Mouse (Mus musculus) CH12.LX (cell line): ENCODE data around the gene Fkbp10. TPM values are rescaled to one million over a fixed set of nuclear protein-coding genes. Genes with fewer than 3 reads are reported as not detected.

Experiments used
- DNase-seq: peaks from one replicate; pipeline ENCODE4 v3.0.0-alpha.2; 2013; ENCODE audit errors: extremely low read depth
- H3K27ac ChIP-seq: 2 replicates; pipeline ENCODE4 v1.5.1; 2012; ENCODE audit warnings: low read depth, mild to moderate bottlenecking, control low read depth, moderate library complexity; ENCODE audit not compliant: insufficient read depth
- H3K27me3 ChIP-seq: replicated peaks from 2 replicates; pipeline ENCODE3; 2012; ENCODE audit warnings: inconsistent platforms
- H3K36me3 ChIP-seq, 2 experiments: replicated peaks in 1 of 2; 2 replicates each; pipeline versions ENCODE3 to v1.6.1; 2012; ENCODE audit warnings: inconsistent platforms in 1 of 2, low read length in 1 of 2, mild to moderate bottlenecking in 1 of 2, mixed read lengths in 1 of 2, moderate library complexity in 1 of 2; ENCODE audit not compliant: control insufficient read depth in 1 of 2, insufficient read depth in 1 of 2
- H3K4me1 ChIP-seq, 2 experiments: 2 replicates each; pipeline ENCODE4 v1.6.1; 2012; ENCODE audit warnings: inconsistent platforms in 1 of 2, moderate library complexity in 1 of 2; ENCODE audit not compliant: insufficient read depth in 2 of 2, control insufficient read depth in 1 of 2
- H3K4me2 ChIP-seq: 2 replicates; pipeline ENCODE4 v1.6.1; 2012; ENCODE audit warnings: low read depth, mild to moderate bottlenecking, control low read depth; ENCODE audit not compliant: poor library complexity, insufficient read depth, severe bottlenecking
- H3K4me3 ChIP-seq, 3 experiments: fragments of 150-350 bp in 1 of 3; sonication (generic) in 1 of 3; replicated peaks in 1 of 3; 2 replicates each; pipeline versions ENCODE3 to v1.5.1; 2011 to 2012; ENCODE audit warnings: low read depth in 2 of 3, low read length in 2 of 3, mild to moderate bottlenecking in 2 of 3, moderate library complexity in 2 of 3, control low read depth in 1 of 3, improper control_type of control experiment in 1 of 3, inconsistent platforms in 1 of 3, mixed read lengths in 1 of 3; ENCODE audit not compliant: poor library complexity in 1 of 3
- H3K79me2 ChIP-seq: replicated peaks from 2 replicates; pipeline ENCODE4 v1.6.1; 2012; ENCODE audit warnings: mild to moderate bottlenecking, moderate library complexity; ENCODE audit not compliant: control insufficient read depth, poor library complexity, insufficient read depth, severe bottlenecking; ENCODE audit errors: extremely low read depth
- H3K9ac ChIP-seq: 2 replicates; pipeline ENCODE4 v1.6.1; 2012; ENCODE audit warnings: low read depth, mild to moderate bottlenecking, control low read depth, moderate library complexity; ENCODE audit not compliant: insufficient read depth
- H3K9me3 ChIP-seq: replicated peaks from 2 replicates; pipeline ENCODE3; 2012; ENCODE audit warnings: low read length, inconsistent platforms, mixed read lengths
- ETS1 ChIP-seq: conservative IDR thresholded peaks from 2 replicates; pipeline ENCODE4 v1.6.1; 2012; ENCODE audit warnings: low read depth, mild to moderate bottlenecking, inconsistent platforms, low read length, improper control_type of control experiment, moderate library complexity
- HCFC1 ChIP-seq: IDR thresholded peaks from 2 replicates; pipeline ENCODE4 v1.6.1; 2012; ENCODE audit warnings: low read depth, mild to moderate bottlenecking, inconsistent platforms, low read length, improper control_type of control experiment
- IRF4 ChIP-seq: IDR thresholded peaks from 2 replicates; pipeline ENCODE4 v1.6.1; 2014; ENCODE audit warnings: low read depth, mild to moderate bottlenecking, inconsistent platforms, low read length, improper control_type of control experiment
- KAT2A ChIP-seq: IDR thresholded peaks from 2 replicates; pipeline ENCODE4 v1.6.1; 2012; ENCODE audit warnings: low read length, improper control_type of control experiment, inconsistent platforms; ENCODE audit not compliant: insufficient replicate concordance
- MAX ChIP-seq: IDR thresholded peaks from 2 replicates; pipeline ENCODE4 v1.6.1; 2011; ENCODE audit warnings: low read length, improper control_type of control experiment
- MAZ ChIP-seq: IDR thresholded peaks from 2 replicates; pipeline ENCODE4 v1.6.1; 2012; ENCODE audit warnings: low read depth, mild to moderate bottlenecking, inconsistent platforms, low read length, improper control_type of control experiment, moderate library complexity
- MEF2A ChIP-seq: IDR thresholded peaks from 2 replicates; pipeline ENCODE4 v1.6.1; 2014; ENCODE audit warnings: low read depth, mild to moderate bottlenecking, inconsistent platforms, low read length, improper control_type of control experiment, borderline replicate concordance
- MXI1 ChIP-seq: IDR thresholded peaks from 2 replicates; pipeline ENCODE4 v1.6.1; 2011; ENCODE audit warnings: mild to moderate bottlenecking, low read depth, low read length, improper control_type of control experiment
- MYC ChIP-seq: IDR thresholded peaks from 2 replicates; pipeline ENCODE4 v1.6.1; 2011; ENCODE audit warnings: low read depth, mild to moderate bottlenecking, improper control_type of control experiment, low read length
- NELFE ChIP-seq: IDR thresholded peaks from 2 replicates; pipeline ENCODE4 v1.6.1; 2011; ENCODE audit warnings: low read depth, low read length, improper control_type of control experiment
- PAX5 ChIP-seq: IDR thresholded peaks from 2 replicates; pipeline ENCODE4 v1.6.1; 2012; ENCODE audit warnings: low read length, inconsistent platforms, mixed read lengths
- POLR2A ChIP-seq: IDR thresholded peaks from 2 replicates; pipeline ENCODE4 v1.6.1; 2011; ENCODE audit warnings: low read depth, mild to moderate bottlenecking, improper control_type of control experiment, low read length
- POLR2AphosphoS2 ChIP-seq: IDR thresholded peaks from 2 replicates; pipeline ENCODE4 v1.6.1; 2011; ENCODE audit warnings: low read depth, low read length, improper control_type of control experiment
- SMC3 ChIP-seq: IDR thresholded peaks from 2 replicates; pipeline ENCODE4 v1.6.1; 2011; ENCODE audit warnings: low read depth, low read length, improper control_type of control experiment
- TBP ChIP-seq: conservative IDR thresholded peaks from 2 replicates; pipeline ENCODE4 v1.6.1; 2011; ENCODE audit warnings: low read depth, low read length, improper control_type of control experiment
- TCF12 ChIP-seq: IDR thresholded peaks from 2 replicates; pipeline ENCODE4 v1.6.1; 2014; ENCODE audit warnings: low read depth, mild to moderate bottlenecking, inconsistent platforms, low read length, improper control_type of control experiment
- UBTF ChIP-seq: IDR thresholded peaks from 2 replicates; pipeline ENCODE4 v1.6.1; 2012; ENCODE audit warnings: low read depth, mild to moderate bottlenecking, inconsistent platforms, low read length, improper control_type of control experiment, moderate library complexity
- USF1 ChIP-seq: IDR thresholded peaks from 2 replicates; pipeline ENCODE4 v1.6.1; 2014; ENCODE audit warnings: low read depth, mild to moderate bottlenecking, inconsistent platforms, low read length, improper control_type of control experiment
- USF2 ChIP-seq: conservative IDR thresholded peaks from 2 replicates; pipeline ENCODE4 v1.6.1; 2011; ENCODE audit warnings: low read depth, low read length, improper control_type of control experiment
- ZC3H11A ChIP-seq: IDR thresholded peaks from 2 replicates; pipeline ENCODE4 v1.6.1; 2012; ENCODE audit warnings: low read depth, mild to moderate bottlenecking, inconsistent platforms, low read length, improper control_type of control experiment
- dilution Hi-C: fragments of 300-500 bp; cut with MboI; formaldehyde crosslinking; loops from 2 replicates; pipeline ENCODE4 v1.14.3; 2020; ENCODE audit warnings: low sequenced_read_pairs; ENCODE audit not compliant: extremely low pct_unique_long_range_greater_than_20kb, extremely low pct_ligation_motif_present
- in situ Hi-C: fragments of 300-500 bp; cut with MboI; formaldehyde crosslinking; loops from 3 replicates; pipeline ENCODE4 v1.14.3; 2019; ENCODE audit warnings: low sequenced_read_pairs, low pct_ligation_motif_present, low pct_unique_long_range_greater_than_20kb, mixed read lengths
- polyA plus RNA-seq: library from polyadenylated mRNA; unstranded; fragments of >175 nt; gene quantifications from 2 replicates; pipeline ENCODE4 v1.2.1, GENCODE M21; 2012; ENCODE audit warnings: low read depth; ENCODE audit not compliant: insufficient read length
- total RNA-seq, 2 experiments: library from RNA; depleted of rRNA; stranded (reverse); fragments of 300-350 nt in 1 of 2; fragments of >200 nt in 1 of 2; gene quantifications; 2 replicates each; pipeline ENCODE4 v1.2.3; 2012 to 2014

Fkbp10 gene
- total and polyA plus RNA-seq, 3 experiments: 0.31 to 0.46 (median 0.34) TPM

GRCm38 (mm10) chr11:100440691-100441522 lies 25.4 kb downstream of the Fkbp10 start (continued):
- TF ChIP-seq HCFC1 (peak; percentile 61), KAT2A (0 out of 2 replicates have a peak, but pooled peaks have one; percentile 15), UBTF (peak; percentile 89), POLR2AphosphoS2 (peak; percentile 89), MAX (peak; percentile 69; the same call in 1 of the 2 replicates), MAZ (0 out of 2 replicates have a peak, but pooled peaks have one; percentile 65), USF2 (no peak), ETS1 (no peak)

GRCm38 (mm10) chr11:100441797-100442196 lies 26.3 kb downstream of the Fkbp10 start, which contains the start of the genes Nt5c3b and Klhl10:
Nt5c3b (minus strand) TSS chr11:100441808.
Klhl10 (plus strand) TSS chr11:100441917.
- dilution Hi-C loops (no loop called here), in situ Hi-C loops (no loop called here)
- Histone ChIP-seq H3K9ac (peak within 1 kb of the TSS; percentile 39), H3K4me3 (peak within 1 kb of the TSS; percentile 57 to 84 (median 71)), H3K27me3 (no peaks in the 10 kb centered on the region), H3K79me2 (no peaks in the 10 kb centered on the region), H3K27ac (no peak within 1 kb of the TSS), H3K4me1 (peaks cover 12 to 24% of the 10 kb centered on the region in 2 experiments), H3K36me3 (peaks cover 4 to 21% of the 10 kb centered on the region in 2 experiments), H3K4me2 (peak within 1 kb of the TSS; percentile 65), H3K9me3 (no peaks in the 10 kb centered on the region)
- TF ChIP-seq NELFE (no peak), SMC3 (no peak), TCF12 (no peak), KAT2A (no peak)
- no peak for DNase-seq

GRCm38 (mm10) chr11:100442625-100443024 lies 27.1 kb downstream of the Fkbp10 start:
- Histone ChIP-seq H3K9me3 (no peaks in the 10 kb centered on the region), H3K27me3 (no peaks in the 10 kb centered on the region), H3K9ac (no peak overlapping the region), H3K4me3 (no peak overlapping the region), H3K36me3 (peaks cover 0 to 13% of the 10 kb centered on the region in 2 experiments), H3K27ac (no peak overlapping the region), H3K4me2 (no peak overlapping the region), H3K79me2 (no peaks in the 10 kb centered on the region), H3K4me1 (peaks cover 15 to 32% of the 10 kb centered on the region in 2 experiments)
- DNase-seq: no peak
- TF ChIP-seq POLR2A (no peak), IRF4 (no peak), MXI1 (no peak), HCFC1 (no peak), MAX (no peak), NELFE (no peak), TBP (no peak), ETS1 (no peak), PAX5 (no peak), MYC (no peak), KAT2A (no peak), MEF2A (no peak), USF1 (no peak), ZC3H11A (no peak)
- in situ Hi-C loops: no loop called here
- dilution Hi-C loops: no loop called here
